Mouse (Mus musculus) stomach, postnatal 0 days (tissue): ENCODE results near the gene Olfr1238.

Experiments
- CTCF ChIP-seq: IDR thresholded peaks from 2 replicates; pipeline ENCODE4 v1.5.1; 2016; ENCODE audit warnings: antibody characterized with exemption, low read depth, mild to moderate bottlenecking, moderate library complexity
- EP300 ChIP-seq: optimal IDR thresholded peaks from 2 replicates; pipeline ENCODE3; 2016; ENCODE audit warnings: antibody characterized with exemption

DNA sequence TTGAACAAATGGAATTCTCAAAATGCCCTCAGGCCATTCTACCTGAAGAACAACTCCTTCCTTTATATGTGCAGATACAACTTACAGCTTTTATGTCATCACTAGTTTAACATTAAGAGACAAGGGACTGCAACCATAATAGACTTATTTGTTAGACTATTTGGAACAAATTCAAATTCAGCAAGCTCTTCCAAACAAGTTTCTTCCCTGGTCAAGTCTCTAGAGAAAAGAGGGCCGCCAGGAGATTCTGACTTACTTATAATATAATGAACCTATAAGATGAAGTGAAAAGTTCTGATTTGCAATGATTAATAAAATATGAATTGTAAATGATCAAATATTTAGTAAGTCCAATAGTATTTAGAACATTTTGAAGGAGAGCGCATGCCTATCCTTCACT lies at the start of gene Olfr1238:
- TF ChIP-seq CTCF = no peak
- TF ChIP-seq EP300 = no peak
